Mouse (Mus musculus) Patski (cell line): ENCODE results near the gene Apool. TPM values are rescaled to one million over a fixed set of nuclear protein-coding genes. Genes with fewer than 3 reads are reported as not detected.
A peak's percentile ranks its signal among the peaks of the same experiment; 100 is the strongest.
"Not testable (repeated sequence)": the region's sequence is repeated elsewhere in the genome, so short reads cannot be mapped to it uniquely, and the experiment has no call there.

ENCODE experiments used
- ATAC-seq: fragments of 100-300 bp; one replicate; pipeline ENCODE4 v1.8.0; 2021
- CTCF ChIA-PET: fragments of 350-600 bp; sonication (Branson Sonifier 250); formaldehyde crosslinking; loops from one replicate; lab custom pipeline; 2022; ENCODE audit warnings: inconsistent platforms; lab: Charles Lee
- POLR2A ChIA-PET: fragments of 350-600 bp; sonication (Branson Sonifier 250); formaldehyde crosslinking; loops from one replicate; lab custom pipeline; 2022; ENCODE audit warnings: antibody characterized with exemption, inconsistent platforms; lab: Charles Lee
- DNase-seq: peaks from one replicate; pipeline ENCODE4 v3.0.0-alpha.2; 2011; ENCODE audit warnings: low read depth, low spot score
- H3K27me3 ChIP-seq: fragments of 371-371 bp; one replicate; pipeline ENCODE4 v1.5.1; 2021
- CTCF ChIP-seq: fragments of 100-300 bp; IDR thresholded peaks from one replicate; pipeline ENCODE4 v1.5.1; 2021
- in situ Hi-C: fragments of 300-500 bp; cut with MboI; formaldehyde crosslinking; loops from 3 replicates; pipeline ENCODE4 v1.11.1; 2018; ENCODE audit warnings: low pct_unique_long_range_greater_than_20kb, mixed read lengths
- polyA plus RNA-seq: library from polyadenylated mRNA; unstranded; gene quantifications from one replicate; pipeline ENCODE4 v1.2.3, GENCODE M21; 2021

Gene Apool
- polyA plus RNA-seq: 39.3 TPM

DNA sequence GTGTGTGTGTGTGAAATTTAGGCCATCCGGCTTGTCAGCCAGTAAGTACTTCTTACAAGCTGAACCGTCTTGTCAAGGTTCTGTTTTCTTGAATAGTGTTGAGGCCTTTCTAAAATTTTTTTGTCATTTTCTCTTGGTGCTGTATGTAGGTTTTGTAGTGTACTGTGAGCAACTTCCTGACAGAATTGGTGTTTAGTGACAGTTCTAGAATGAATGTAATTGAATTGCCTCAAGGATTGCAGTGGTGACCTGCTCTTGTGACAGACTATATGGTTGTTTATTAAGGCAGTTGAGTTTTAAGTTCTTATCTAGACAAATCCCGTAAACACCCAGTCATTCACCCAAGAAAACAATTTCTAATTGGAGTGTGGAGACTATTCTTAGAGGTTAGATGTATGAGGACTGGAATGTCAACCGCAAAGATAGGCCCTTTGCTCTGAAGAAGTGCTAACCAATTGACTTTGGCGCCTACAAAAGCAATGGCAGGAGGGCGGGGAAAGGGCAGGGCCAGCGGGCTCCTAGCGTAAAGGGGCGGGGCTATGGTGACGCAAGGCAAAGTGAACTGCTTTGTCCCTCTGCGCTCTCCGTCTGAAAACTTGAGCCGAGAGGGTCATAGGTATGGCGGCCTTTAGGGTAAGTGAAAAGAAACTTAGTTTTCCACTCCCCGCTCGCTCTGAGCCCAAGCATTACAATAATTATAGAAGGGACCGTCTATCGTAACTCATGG is at the start of gene Apool:
Apool (plus strand) TSS at position 531 of the 727 bp plus-strand sequence.
- POLR2A ChIA-PET: no interaction called here
- in situ Hi-C loops: no loop called here
- ATAC-seq (peak; percentile 98), DNase-seq (peak; percentile 39)
- CTCF ChIA-PET: no interaction called here
- no peaks in the 10 kb centered on the region for H3K27me3 ChIP-seq
- TF ChIP-seq CTCF: no peak

DNA sequence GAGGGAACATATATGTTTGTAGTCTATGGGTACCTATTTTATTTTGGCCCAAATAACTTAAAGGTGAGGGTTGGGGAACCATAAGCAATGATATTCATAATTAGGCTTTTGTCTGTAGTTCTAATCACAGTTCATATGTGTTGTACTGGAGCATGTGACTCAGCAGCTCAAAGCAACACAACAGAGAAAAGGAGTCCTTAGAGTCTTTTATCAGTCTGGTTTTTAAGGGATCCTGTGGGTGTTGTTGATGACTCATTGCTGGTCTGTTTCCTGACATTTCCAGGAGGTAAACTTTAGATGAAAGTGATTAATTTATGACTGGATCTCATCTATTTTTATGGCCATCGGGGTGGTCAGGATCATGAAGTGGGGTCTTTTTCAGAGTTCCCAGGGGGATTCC is 37.6 kb upstream of the Apool start:
- no peak for TF ChIP-seq CTCF
- ChIA-PET POLR2A (no interaction called here), CTCF (no interaction called here)
- ATAC-seq (no peak), DNase-seq (no peak)
- in situ Hi-C loops: no loop called here
- H3K27me3 ChIP-seq: peaks cover 16% of the 10 kb centered on the region

DNA sequence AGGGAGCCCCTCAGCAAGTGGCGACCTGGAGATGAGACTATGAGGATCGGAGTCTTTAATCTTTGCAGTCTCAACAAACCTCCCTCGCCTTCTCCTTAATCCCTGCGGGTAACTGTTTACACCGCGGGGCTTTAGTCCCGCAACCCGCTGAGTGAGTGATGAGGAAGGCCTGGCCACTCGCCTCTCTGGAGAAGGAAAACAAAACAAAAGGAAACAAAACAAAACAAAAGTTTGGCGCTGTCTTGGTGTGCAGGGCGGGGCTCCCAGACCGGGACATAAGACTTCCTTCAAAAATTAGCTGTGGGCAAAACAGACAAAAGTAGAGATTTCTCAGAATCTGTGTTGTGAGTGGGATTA is 375 bp downstream of the Apool start:
- ChIA-PET CTCF (no interaction called here), POLR2A (no interaction called here)
- DNase-seq (no peak), ATAC-seq (peak; percentile 64)
- no peak for TF ChIP-seq CTCF
- in situ Hi-C loops: no loop called here
- H3K27me3 ChIP-seq: no peaks in the 10 kb centered on the region

DNA sequence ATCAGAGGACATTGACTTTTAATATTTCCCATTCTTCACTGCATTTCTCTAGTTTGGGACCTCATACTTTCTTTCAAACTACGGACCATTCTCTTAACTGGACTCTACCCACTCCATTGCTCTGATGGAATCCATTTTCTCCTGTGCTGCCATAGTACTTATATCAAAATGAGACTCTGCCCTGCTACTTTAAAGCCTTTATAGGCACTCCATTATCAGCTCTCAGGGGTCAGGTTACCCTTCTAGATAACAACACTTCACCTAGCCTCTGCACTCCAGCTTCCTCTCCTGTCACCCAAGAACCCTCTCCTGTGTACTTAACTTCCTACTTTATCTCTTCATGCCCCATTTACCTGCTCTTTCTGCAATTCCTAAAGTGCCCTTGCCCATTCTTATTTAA is 960 bp downstream of the Apool start:
- ChIA-PET POLR2A (no interaction called here), CTCF (no interaction called here)
- DNase-seq (no peak), ATAC-seq (no peak)
- in situ Hi-C loops: no loop called here
- TF ChIP-seq CTCF: no peak
- H3K27me3 ChIP-seq: peaks cover 4% of the 10 kb centered on the region

DNA sequence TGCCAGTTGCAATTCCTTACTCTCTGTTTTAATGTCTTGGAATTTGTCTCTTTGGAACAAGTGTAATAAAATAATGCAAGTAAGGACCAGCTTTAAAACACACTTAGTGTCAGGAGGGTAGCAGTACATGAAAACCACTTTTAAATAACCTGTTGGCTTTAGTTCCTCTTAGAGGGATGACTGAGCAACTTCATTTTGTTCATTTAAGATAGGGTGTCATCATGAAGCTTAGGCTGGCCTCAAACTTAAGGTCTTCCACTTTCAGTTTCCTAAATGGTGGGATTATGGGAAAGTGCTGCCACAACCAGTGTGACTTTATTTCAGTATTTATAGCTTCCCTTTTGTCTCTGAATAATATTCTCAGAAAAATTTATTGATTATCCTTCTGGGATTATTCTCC is 9.1 kb downstream of the Apool start:
- POLR2A ChIA-PET: no interaction called here
- no peak for DNase-seq
- in situ Hi-C loops: no loop called here
- CTCF ChIA-PET: interaction anchor here (1.0 kb wide), 1 partner anchor 9 kb away, joined by 5 read pairs; no protein-coding TSS in a partner anchor
- no peak for TF ChIP-seq CTCF
- H3K27me3 ChIP-seq: peaks cover 15% of the 10 kb centered on the region
- no peak for ATAC-seq

DNA sequence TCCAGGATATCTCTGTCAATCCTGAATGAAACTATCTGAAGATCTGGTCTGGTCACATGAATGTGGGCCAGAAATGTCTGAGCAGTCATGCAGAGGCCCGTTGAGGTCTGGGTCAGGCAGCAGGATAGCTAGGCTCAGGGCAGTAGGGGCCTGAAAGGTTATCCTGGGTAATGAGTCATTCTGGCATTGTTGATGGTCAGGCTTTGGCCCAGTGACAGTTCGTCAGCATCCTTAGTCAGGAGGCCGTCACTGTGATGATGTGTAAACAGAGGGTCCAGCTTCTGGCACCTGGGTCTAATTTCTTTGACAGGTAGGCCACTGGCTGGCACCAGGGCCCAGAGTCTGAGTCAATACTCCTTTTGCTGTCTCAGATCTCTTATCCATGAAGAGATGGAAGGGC is 28.4 kb downstream of the Apool start:
- TF ChIP-seq CTCF: no peak
- POLR2A ChIA-PET: no interaction called here
- in situ Hi-C loops: no loop called here
- H3K27me3 ChIP-seq: peaks cover 9% of the 10 kb centered on the region
- ATAC-seq: no peak
- CTCF ChIA-PET: interaction anchor here (4.4 kb wide), 1 partner anchor 7 kb away, joined by 20 read pairs; no protein-coding TSS in a partner anchor
- DNase-seq: no peak

DNA sequence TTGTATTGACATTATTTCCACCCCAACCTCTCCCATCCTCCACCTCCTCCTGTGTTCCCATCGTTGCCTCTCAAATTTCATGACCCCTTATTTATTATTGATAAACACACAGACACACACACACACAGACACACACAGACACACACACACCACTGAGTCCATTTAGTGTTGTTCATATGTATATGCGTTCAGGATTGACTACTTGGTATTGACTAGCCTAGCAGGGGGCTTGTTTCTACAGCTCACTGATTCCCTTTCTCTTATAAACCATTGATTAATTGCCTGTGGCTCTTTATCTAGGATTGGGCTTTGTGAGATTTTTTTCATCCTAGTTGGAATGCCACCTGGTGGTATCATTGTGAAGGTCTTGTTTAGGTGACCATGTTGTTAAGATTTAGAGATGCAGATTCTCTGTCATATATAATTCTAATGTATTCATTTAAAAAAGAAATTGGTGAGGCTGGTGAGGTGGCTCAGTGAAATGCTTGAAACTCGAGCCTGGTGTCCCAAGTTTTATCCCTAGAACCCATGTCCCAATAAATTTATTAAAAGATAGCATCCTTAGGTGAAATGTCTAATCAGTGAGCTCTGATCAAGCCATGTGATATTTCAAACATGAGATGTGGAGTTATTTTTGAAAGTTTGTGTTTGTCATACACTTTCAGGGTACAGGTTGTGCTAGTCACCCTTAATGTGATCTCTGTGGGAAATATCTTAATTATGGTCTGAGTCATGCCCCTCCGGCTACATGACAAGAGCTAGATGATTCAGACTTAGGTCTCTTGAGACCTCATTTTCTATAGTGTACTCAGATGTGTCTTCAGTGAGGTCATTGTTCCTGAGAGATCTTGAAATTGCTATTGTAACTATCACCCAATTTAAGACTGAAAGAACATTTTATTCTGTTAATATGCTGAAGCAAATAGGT is 36.6 kb downstream of the Apool start:
- TF ChIP-seq CTCF: no peak
- DNase-seq (peak; percentile 42), ATAC-seq (peak; percentile 91)
- in situ Hi-C loops: no loop called here
- ChIA-PET POLR2A (no interaction called here), CTCF (interaction anchor here (0.8 to 4.1 kb wide), 4 partner anchors 10 to 19 kb away, joined by 3 to 20 read pairs (median 4); no protein-coding TSS in a partner anchor)
- H3K27me3 ChIP-seq: peaks cover 24% of the 10 kb centered on the region

DNA sequence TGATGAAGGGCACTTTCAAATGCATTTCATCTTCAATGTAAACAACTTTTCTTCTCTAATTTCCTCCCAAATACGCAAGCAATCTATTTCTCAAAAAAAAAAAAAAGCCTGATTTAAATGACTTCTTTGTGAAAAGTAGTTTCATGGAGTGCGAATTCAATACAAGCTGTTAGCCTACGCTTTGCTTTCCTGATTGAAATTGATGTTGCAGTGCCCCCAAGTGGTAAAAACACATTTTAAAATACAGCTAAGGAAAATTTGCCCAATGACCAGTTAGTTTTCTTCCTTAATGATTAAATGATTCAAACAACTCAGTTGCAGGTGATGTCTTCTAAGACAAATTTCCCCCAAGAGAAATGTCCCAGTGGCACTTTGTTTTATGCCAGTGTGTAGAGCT is 37.3 kb downstream of the Apool start:
- in situ Hi-C loops: no loop called here

DNA sequence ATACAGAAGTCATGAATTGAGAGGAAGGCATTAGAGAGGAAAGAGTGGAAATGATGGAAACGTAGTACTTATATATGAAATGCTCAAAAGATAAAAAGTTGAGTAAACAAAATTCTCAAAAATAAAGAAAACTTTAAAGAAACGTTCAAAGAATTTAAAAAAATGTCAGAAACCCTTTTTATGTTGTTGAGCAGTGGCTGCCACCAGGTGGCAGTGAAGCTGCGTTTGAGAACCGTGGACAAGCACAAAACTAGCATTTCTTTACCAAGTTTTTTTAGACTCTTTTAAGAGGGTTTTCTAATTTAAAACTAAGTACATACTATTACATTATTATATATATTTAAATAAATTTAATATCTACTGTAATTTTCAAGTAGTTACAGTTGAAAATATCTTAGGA is 57.3 kb downstream of the Apool start:
- CTCF ChIA-PET: interaction anchor here (0.8 kb wide), 1 partner anchor 18 kb away, joined by 3 read pairs; no protein-coding TSS in a partner anchor
- in situ Hi-C loops: no loop called here
- POLR2A ChIA-PET: no interaction called here
- DNase-seq: no peak
- no peak for ATAC-seq
- peaks cover 19% of the 10 kb centered on the region for H3K27me3 ChIP-seq
- peak; percentile 78 for TF ChIP-seq CTCF

More for the DNA sequence above, 37.3 kb downstream of the Apool start:
- DNase-seq (no peak), ATAC-seq (peak; percentile 53)
- ChIA-PET POLR2A (no interaction called here), CTCF (interaction anchor here (0.8 to 4.1 kb wide), 4 partner anchors 11 to 19 kb away, joined by 3 to 20 read pairs (median 4); no protein-coding TSS in a partner anchor)
- TF ChIP-seq CTCF: peak; percentile 41
- H3K27me3 ChIP-seq: peaks cover 29% of the 10 kb centered on the region

DNA sequence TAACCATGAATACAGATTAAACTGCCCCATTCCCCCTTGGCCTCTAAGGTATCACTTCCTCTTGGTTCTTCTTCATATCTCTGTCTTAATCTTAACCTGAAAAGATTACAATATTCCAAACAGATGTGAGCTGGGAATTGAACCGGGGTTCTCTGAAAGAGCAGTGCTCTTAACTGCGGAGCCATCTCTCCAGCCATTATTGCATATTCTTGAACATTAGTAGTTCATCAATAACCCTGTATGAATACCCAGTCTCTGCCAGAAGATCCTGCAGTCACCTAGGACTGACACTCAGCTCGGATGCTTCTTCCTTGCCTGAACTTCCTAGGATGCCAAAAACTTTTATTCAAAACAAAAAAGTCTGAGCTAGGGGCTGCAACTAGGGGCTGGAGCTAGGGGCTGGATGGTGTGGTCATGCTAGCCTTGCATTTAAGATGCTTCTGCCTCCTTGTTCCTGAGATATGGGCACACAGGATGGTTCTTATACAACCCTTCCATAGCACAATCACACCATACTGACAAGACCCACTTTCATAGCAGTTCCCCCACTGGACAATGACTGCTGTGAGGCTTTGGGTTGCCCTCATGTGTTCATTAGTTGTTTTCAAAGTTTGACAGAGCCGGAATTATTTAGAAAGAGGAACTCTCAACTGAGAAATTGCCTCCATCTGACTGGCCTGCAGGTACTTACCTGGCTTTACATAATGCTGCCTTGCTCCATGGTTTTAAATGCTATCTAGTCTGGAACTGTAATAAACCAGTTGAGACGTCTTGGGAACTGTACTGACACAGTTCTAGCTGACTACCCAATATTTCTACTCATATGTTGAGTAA is 59.7 kb downstream of the Apool start:
- DNase-seq, CTCF ChIA-PET, H3K27me3 ChIP-seq, in situ Hi-C loops, POLR2A ChIA-PET: not testable (repeated sequence)
- peak; percentile 96 for ATAC-seq
